Mouse (Mus musculus): ENCODE measurements at regions not wholly inside any gene's neighbourhood (a gene's known extent, or its start where the extent isn't known, plus 50 kb on each side); places are given as distances from the start of the nearest gene placed in this dataset.

DNA sequence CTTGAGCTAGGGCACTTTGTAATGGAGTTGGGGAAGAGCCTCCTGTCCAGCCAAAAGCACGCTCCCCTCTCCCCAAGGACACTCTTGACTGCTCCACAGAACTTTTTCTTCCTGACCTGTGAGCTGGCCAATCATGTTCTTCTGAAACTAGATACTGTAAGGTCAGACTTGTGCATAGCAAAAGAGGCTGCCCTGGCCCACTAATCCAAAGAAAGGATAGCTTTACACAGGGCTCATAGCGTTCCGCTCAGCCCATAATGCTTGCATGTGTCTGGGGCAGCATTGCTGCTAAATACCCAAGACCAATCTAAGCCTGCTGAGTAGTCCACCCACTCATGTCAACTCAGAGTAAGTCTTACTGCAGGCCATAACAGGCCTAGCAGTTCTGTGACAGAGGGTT lies 189.0 kb upstream of the Egflam start:
- Histone ChIP-seq H3K9ac (no peak overlapping the region), H3K4me1 (no peaks in the 10 kb centered on the region), H3K27me3 (no peaks in the 10 kb centered on the region), H3K4me2 (no peak overlapping the region), H3K27ac (no peak overlapping the region), H3K9me3 (no peaks in the 10 kb centered on the region), H3K4me3 (no peak overlapping the region), H3K36me3 (no peaks in the 10 kb centered on the region)
- WGBS = 84% methylated on average over 3 of the region's 3 CpGs
- ATAC-seq (ENCODE audit: insufficient number of reproducible peaks, low FRiP score, low TSS enrichment, low read depth) = no peak

DNA sequence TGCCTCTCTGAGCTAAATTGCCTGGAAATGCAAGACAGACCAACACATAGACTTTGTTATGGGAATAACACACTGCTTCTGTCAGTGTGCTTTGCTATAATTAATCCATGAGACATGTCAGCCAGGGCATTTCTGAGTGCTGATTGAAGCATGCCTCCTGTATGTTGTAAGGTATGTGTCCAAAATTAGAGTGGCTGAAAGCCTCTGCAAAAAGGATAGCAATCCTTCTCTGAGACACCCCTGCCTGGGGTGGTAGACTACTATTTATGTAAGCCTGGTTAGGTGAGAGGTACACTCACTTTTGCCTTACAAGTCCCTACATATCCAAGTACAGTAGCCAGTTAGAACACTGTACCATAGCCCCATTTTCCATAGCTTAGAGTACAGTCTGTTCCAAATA lies 193.3 kb upstream of the Egflam start:
- Histone ChIP-seq H3K27me3 (no peaks in the 10 kb centered on the region), H3K4me1 (no peaks in the 10 kb centered on the region), H3K4me2 (no peak overlapping the region), H3K4me3 (no peak overlapping the region), H3K9ac (no peak overlapping the region), H3K36me3 (no peaks in the 10 kb centered on the region), H3K9me3 (no peaks in the 10 kb centered on the region), H3K27ac (no peak overlapping the region)
- ATAC-seq (ENCODE audit: insufficient number of reproducible peaks, low FRiP score, low TSS enrichment, low read depth) = no peak

DNA sequence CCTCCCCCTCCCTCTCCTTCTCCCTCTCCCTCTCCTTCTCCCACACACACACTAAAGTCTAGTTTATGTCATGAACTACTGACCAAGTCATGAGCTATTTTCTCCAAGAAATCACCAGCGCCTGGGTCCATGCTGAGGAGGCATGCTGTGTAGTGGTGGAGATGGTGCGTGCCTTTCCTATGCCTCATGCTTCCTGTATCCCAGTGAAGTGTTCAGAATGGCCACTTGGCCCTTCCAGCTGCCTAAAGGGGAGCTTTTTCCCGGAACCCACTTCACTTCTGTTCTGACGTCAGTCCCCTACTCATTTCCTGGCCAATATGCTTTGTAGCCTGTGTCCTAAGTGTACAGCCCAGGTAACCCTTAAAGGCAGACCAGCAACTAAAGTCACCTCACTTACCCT lies 199.1 kb upstream of the Egflam start:
- Histone ChIP-seq H3K4me1 (no peaks in the 10 kb centered on the region), H3K4me3 (no peak overlapping the region), H3K4me2 (no peak overlapping the region), H3K9me3 (no peaks in the 10 kb centered on the region), H3K27ac (no peak overlapping the region), H3K36me3 (no peaks in the 10 kb centered on the region), H3K27me3 (no peaks in the 10 kb centered on the region), H3K9ac (no peak overlapping the region)
- 81% methylated on average over 4 of the region's 4 CpGs for WGBS
- ATAC-seq (ENCODE audit: insufficient number of reproducible peaks, low FRiP score, low TSS enrichment, low read depth) = no peak

DNA sequence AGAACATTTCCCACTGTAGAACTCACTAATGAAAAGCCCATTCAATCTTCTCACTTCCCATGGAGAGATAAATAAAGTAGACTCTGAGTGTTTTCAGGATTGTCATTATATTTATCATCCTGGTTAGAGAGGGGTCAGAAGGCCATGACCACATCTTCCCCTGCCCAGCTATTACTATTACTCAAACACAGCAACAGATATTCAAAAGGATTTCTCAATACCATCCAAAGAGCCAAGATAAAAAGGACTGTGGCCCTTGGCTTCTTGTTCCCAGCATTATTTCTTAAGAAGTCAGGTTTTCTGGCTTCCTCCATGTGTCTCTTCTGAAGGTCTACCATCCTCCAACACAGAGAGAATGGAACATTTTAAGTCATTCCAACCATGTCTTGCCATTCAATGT lies 199.6 kb upstream of the Egflam start:
- Histone ChIP-seq H3K27me3 (no peaks in the 10 kb centered on the region), H3K36me3 (no peaks in the 10 kb centered on the region), H3K4me3 (no peak overlapping the region), H3K9me3 (no peaks in the 10 kb centered on the region), H3K4me1 (no peaks in the 10 kb centered on the region), H3K27ac (no peak overlapping the region), H3K4me2 (no peak overlapping the region), H3K9ac (no peak overlapping the region)
- no peak for ATAC-seq (ENCODE audit: insufficient number of reproducible peaks, low FRiP score, low TSS enrichment, low read depth)

DNA sequence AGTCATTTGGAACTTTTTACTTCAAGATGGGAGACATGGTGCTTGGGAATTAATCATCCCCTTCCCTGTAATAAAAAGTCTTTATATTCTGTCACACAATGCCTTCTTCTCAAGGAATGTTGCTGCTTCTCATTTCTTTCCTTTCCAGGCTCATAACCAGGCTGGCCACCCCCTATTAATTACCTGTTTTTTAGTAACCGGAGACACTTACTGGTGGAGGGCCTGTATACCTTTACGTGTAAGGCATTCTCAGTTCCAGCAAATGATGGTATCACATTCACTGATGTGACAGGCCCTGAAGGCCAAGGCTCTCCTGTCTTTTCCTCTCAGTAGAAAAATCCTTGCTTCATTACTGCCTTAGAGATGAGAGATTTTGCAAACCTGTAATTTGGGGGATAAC lies 203.3 kb upstream of the Egflam start:
- Histone ChIP-seq H3K36me3 (no peaks in the 10 kb centered on the region), H3K4me1 (no peaks in the 10 kb centered on the region), H3K27ac (no peak overlapping the region), H3K27me3 (no peaks in the 10 kb centered on the region), H3K9ac (no peak overlapping the region), H3K4me3 (no peak overlapping the region), H3K9me3 (no peaks in the 10 kb centered on the region), H3K4me2 (no peak overlapping the region)
- 35% methylated on average over 2 of the region's 2 CpGs for WGBS
- no peak for ATAC-seq (ENCODE audit: insufficient number of reproducible peaks, low FRiP score, low TSS enrichment, low read depth)

DNA sequence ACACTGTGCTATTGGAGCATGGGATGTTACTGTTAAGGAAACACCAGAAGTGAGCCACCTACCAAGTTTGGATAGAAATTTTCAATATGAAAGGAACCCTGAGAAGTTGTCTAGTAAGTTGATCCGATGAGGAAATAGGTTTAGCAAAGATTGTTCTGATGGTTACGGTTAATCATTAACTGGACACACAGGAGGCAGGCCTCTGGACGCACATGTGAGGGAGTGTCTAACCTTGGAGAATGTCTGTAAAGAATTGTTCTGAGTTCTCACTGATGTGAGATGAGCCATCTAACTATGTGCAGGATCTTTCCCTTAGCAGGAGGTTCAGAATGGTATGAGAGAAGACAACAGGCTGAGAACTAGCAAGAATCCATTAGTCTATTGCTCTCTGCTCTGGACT lies 205.8 kb upstream of the Gdnf start:
- Histone ChIP-seq H3K4me3 (no peak overlapping the region), H3K9ac (no peak overlapping the region), H3K36me3 (no peaks in the 10 kb centered on the region), H3K4me2 (no peak overlapping the region), H3K4me1 (no peaks in the 10 kb centered on the region), H3K27me3 (no peaks in the 10 kb centered on the region), H3K9me3 (no peaks in the 10 kb centered on the region), H3K27ac (no peak overlapping the region)
- WGBS = 91% methylated on average over 3 of the region's 3 CpGs
- ATAC-seq (ENCODE audit: insufficient number of reproducible peaks, low FRiP score, low TSS enrichment, low read depth) = no peak

DNA sequence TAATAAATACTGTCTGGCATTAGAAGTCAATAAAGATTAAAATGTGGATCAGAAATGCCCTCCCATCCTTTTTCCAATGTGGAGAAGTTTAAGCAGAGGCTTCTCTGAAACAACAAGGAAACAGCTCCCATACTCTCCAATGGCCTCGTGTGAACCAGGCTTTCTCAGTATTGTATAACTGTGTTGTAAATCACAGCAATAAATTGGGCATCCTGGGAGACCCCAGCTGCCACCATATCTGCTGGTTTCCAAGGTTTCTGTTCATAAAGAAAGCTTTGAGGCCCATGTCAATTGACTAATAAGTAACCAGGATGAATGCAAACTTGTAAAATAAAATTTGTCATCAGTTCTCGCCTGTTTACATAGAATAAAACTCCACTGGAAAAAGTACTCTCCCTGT lies 192.7 kb upstream of the Gdnf start:
- WGBS = 39% methylated on average over 2 of the region's 2 CpGs

DNA sequence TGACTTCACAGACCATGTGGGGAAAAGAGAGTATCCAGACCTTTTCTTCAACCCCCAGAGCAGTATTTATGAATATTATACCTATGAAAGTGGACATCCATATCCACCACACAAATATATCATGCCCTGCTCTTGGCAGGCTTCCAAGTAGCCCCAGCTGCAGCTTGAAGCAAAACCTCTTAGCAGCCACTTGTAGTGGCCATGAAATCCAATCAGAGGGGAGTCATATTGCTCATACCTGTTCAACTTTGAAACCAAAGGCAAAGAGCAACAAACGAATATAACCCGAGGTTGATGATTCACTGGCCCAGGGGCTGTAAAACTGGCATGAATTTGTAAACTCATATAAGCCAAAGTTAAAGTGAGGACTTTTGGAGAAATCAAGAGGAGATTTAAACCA lies 187.6 kb upstream of the Gdnf start:
- Histone ChIP-seq H3K27ac (no peak overlapping the region), H3K9me3 (no peaks in the 10 kb centered on the region), H3K9ac (no peak overlapping the region), H3K4me2 (no peak overlapping the region), H3K4me3 (no peak overlapping the region), H3K27me3 (no peaks in the 10 kb centered on the region), H3K4me1 (no peaks in the 10 kb centered on the region), H3K36me3 (no peaks in the 10 kb centered on the region)
- no peak for ATAC-seq (ENCODE audit: insufficient number of reproducible peaks, low FRiP score, low TSS enrichment, low read depth)
- 44% methylated on average over 2 of the region's 2 CpGs for WGBS

More for the DNA sequence above, 192.7 kb upstream of the Gdnf start:
- H3K27ac ChIP-seq = no peak overlapping the region
- H3K9ac ChIP-seq = no peak overlapping the region
- no peak for ATAC-seq (ENCODE audit: insufficient number of reproducible peaks, low FRiP score, low TSS enrichment, low read depth)
- H3K4me1 ChIP-seq = no peaks in the 10 kb centered on the region
- no peaks in the 10 kb centered on the region for H3K9me3 ChIP-seq
- H3K4me2 ChIP-seq = no peak overlapping the region
- no peaks in the 10 kb centered on the region for H3K36me3 ChIP-seq
- no peaks in the 10 kb centered on the region for H3K27me3 ChIP-seq
- no peak overlapping the region for H3K4me3 ChIP-seq

DNA sequence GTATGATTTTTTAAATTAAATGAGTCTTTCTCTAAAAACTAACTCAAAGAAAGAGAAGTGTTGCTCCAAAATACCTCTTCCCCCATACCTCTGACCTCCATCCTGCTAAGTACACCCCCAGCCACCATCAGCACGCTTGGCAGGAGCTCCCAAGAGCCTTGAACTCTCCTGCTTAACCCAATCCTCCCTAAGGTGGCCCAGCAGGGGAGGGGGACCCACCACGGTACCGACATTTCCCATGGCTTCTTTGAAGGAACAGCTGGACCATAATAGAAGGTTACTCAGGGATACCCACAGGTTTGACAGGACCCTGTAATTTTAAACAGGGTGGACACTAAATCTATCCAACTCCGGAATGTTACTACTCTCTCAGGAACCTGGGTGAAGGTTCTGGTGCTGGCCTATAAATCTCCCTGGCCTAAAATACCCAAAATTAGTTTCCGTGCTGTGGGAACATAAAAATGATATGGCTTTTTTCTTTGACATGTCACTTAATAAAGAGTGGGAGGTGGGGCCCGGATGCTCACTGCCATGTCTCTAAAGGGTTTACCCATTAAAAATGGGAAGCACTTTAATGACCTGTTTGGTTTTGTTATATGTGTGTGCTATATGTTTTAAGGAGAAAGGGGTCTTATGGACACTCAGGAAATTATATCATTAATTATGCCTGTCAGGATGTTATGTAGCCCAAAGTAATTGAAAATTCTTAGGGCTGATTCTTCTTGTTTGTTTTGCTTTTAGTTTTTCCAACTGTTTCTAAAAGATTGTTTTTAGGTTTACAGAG lies 185.8 kb upstream of the Gdnf start:
- WGBS = 31% methylated on average over 6 of the region's 6 CpGs

DNA sequence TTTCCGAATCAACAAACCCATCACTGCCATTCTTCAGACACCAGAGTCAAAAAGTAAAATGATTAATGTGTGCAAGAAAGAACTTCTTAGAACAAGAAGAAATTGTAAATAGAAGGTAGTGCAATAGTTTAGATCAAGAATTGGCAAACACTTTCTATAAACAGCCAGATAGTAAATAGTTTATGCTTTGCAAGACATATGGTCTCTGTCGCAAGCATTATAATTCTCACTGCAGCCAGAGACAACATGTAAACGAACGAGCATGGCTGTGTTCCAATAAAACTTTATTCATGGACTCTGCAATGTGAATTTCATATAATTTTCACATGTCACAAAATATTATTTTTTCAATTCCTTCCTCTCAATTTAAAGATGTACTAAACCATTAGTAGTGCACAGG lies 180.8 kb upstream of the Gdnf start:
- H3K27ac ChIP-seq = no peak overlapping the region
- no peak overlapping the region for H3K4me2 ChIP-seq
- ATAC-seq (ENCODE audit: insufficient number of reproducible peaks, low FRiP score, low TSS enrichment, low read depth) = no peak
- H3K4me1 ChIP-seq = no peaks in the 10 kb centered on the region
- H3K4me3 ChIP-seq = no peak overlapping the region
- no peaks in the 10 kb centered on the region for H3K27me3 ChIP-seq
- H3K36me3 ChIP-seq = no peaks in the 10 kb centered on the region
- 78% methylated on average over 4 of the region's 4 CpGs for WGBS
- H3K9me3 ChIP-seq = no peaks in the 10 kb centered on the region
- H3K9ac ChIP-seq = no peak overlapping the region

More for the DNA sequence above, 185.8 kb upstream of the Gdnf start:
- H3K9ac ChIP-seq = no peak overlapping the region
- no peaks in the 10 kb centered on the region for H3K9me3 ChIP-seq
- H3K27ac ChIP-seq = no peak overlapping the region
- no peaks in the 10 kb centered on the region for H3K4me1 ChIP-seq
- no peaks in the 10 kb centered on the region for H3K27me3 ChIP-seq
- no peaks in the 10 kb centered on the region for H3K36me3 ChIP-seq
- no peak overlapping the region for H3K4me3 ChIP-seq
- ATAC-seq (ENCODE audit: insufficient number of reproducible peaks, low FRiP score, low TSS enrichment, low read depth) = no peak
- no peak overlapping the region for H3K4me2 ChIP-seq

DNA sequence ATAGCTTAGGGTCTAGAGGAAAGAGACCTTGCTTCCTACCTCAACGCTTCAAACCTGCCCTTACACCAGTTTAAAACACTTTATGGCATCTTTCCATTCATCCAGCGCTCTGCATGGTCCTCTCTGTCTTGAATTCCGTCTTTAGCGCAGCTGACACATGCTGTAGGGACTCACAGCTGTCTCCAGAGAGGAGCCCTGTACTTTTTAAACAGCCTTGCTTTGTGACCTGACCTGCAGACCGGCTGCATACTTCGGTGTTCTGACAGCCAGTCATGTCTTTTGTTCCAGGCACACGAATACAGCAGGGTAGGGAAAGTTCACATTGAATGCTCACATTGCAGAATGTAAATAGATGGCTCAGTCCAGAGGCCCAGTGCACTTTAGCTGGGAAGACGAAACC lies 175.4 kb upstream of the Gdnf start:
- 54% methylated on average over 8 of the region's 8 CpGs for WGBS
- Histone ChIP-seq H3K27me3 (no peaks in the 10 kb centered on the region), H3K4me2 (no peak overlapping the region), H3K9me3 (no peaks in the 10 kb centered on the region), H3K4me1 (peaks cover 3% of the 10 kb centered on the region; the same call in 1 of the 2 replicates), H3K4me3 (no peak overlapping the region), H3K27ac (no peak overlapping the region), H3K9ac (no peak overlapping the region), H3K36me3 (no peaks in the 10 kb centered on the region)
- ATAC-seq (ENCODE audit: insufficient number of reproducible peaks, low FRiP score, low TSS enrichment, low read depth) = no peak

DNA sequence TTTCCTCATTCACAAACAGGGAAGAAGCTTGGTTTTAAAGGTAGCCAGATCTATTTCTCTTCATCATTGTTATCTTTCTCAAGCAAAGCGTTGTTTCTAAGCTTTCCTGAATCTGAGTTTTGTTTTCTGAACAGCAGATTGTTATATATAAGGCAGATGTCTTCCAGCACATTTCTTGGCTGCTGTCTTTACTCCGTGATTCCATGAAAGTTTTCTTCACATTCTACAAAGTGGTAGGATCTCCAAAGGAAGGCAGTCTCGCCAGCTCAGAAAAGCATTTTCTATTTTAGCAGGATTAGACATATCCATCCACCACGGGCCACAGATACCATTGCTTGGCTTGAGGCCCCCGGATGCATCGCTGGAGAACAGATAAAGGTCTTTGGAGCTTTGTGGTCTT lies 171.2 kb upstream of the Gdnf start:
- H3K27ac ChIP-seq = 0 out of 2 replicates have a peak overlapping the region, but pooled peaks have one; percentile 27
- H3K4me2 ChIP-seq = no peak overlapping the region
- no peaks in the 10 kb centered on the region for H3K27me3 ChIP-seq
- H3K9ac ChIP-seq = no peak overlapping the region
- H3K9me3 ChIP-seq = no peaks in the 10 kb centered on the region
- H3K4me1 ChIP-seq = peaks cover 3% of the 10 kb centered on the region; the same call in 1 of the 2 replicates
- ATAC-seq (ENCODE audit: insufficient number of reproducible peaks, low FRiP score, low TSS enrichment, low read depth) = no peak
- WGBS = 69% methylated on average over 6 of the region's 6 CpGs
- H3K36me3 ChIP-seq = no peaks in the 10 kb centered on the region
- H3K4me3 ChIP-seq = no peak overlapping the region

DNA sequence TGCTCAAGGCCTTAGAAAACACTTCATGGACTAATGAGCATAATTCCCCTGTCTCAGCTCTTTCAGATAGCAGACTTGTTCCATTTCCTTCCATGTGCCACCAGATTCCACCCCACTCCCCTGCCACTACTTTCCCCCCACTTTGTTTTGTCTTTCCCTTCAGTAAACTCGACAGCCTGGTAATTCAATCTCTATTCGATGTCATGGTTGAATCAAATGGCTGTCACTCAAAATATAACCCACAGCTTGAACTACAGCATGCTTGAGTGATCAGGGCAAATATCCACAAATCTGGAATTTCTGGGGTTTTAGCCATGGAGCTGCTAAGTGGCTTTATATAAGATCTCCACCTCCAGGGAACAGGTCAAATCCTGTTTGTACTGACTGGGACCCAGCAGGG lies 168.6 kb upstream of the Gdnf start:
- no peaks in the 10 kb centered on the region for H3K9me3 ChIP-seq
- ATAC-seq (ENCODE audit: insufficient number of reproducible peaks, low FRiP score, low TSS enrichment, low read depth) = no peak
- H3K4me3 ChIP-seq = no peak overlapping the region
- 75% methylated on average over 2 of the region's 2 CpGs for WGBS
- H3K4me2 ChIP-seq = no peak overlapping the region
- H3K27me3 ChIP-seq = no peaks in the 10 kb centered on the region
- no peak overlapping the region for H3K27ac ChIP-seq
- no peaks in the 10 kb centered on the region for H3K36me3 ChIP-seq
- no peak overlapping the region for H3K9ac ChIP-seq
- no peaks in the 10 kb centered on the region for H3K4me1 ChIP-seq

All from limb, embryonic 15.5 days (tissue).